Mouse (Mus musculus) MEL (cell line): Measurements from ENCODE around the gene Samd7. TPM values are rescaled to one million over a fixed set of nuclear protein-coding genes. Genes with fewer than 3 reads are reported as not detected.

Experiments used
- DNase-seq: peaks from one replicate; pipeline ENCODE4 v3.0.0; 2011; ENCODE audit warnings: low read depth, low spot score
- H3K27ac ChIP-seq: 2 replicates; pipeline ENCODE4 v1.5.1; 2012; ENCODE audit warnings: low read depth, mild to moderate bottlenecking, control low read depth, low read length, moderate library complexity; ENCODE audit not compliant: control insufficient read depth
- H3K27me3 ChIP-seq, 2 experiments: fragments of 150-350 bp in 1 of 2; sonication (generic) in 1 of 2; 2 replicates each; pipeline ENCODE4 v1.6.1; 2012; ENCODE audit warnings: low read length in 2 of 2, mild to moderate bottlenecking in 2 of 2, improper control_type of control experiment in 1 of 2, moderate library complexity in 1 of 2; ENCODE audit not compliant: insufficient read depth in 2 of 2, control insufficient read depth in 1 of 2
- H3K36me3 ChIP-seq, 2 experiments: 2 replicates each; pipeline ENCODE4 v1.6.1; 2012 to 2014; ENCODE audit warnings: low read length in 2 of 2, improper control_type of control experiment in 1 of 2, inconsistent platforms in 1 of 2, mild to moderate bottlenecking in 1 of 2; ENCODE audit not compliant: insufficient read depth in 2 of 2, control insufficient read depth in 1 of 2
- H3K4me1 ChIP-seq, 2 experiments: fragments of 150-350 bp in 1 of 2; sonication (generic) in 1 of 2; 2 replicates each; pipeline ENCODE4 v1.6.1; 2012; ENCODE audit warnings: low read length in 2 of 2, improper control_type of control experiment in 1 of 2, mild to moderate bottlenecking in 1 of 2; ENCODE audit not compliant: insufficient read depth in 2 of 2, control insufficient read depth in 1 of 2
- H3K4me3 ChIP-seq, 2 experiments: fragments of 150-350 bp in 1 of 2; sonication (generic) in 1 of 2; 2 replicates each; pipeline ENCODE4 v1.5.1; 2012; ENCODE audit warnings: low read depth in 2 of 2, low read length in 2 of 2, mild to moderate bottlenecking in 2 of 2, moderate library complexity in 2 of 2, control low read depth in 1 of 2, improper control_type of control experiment in 1 of 2; ENCODE audit not compliant: control insufficient read depth in 1 of 2, insufficient read depth in 1 of 2
- H3K79me2 ChIP-seq: 2 replicates; pipeline ENCODE4 v1.6.1; 2012; ENCODE audit warnings: mild to moderate bottlenecking, low read length, moderate library complexity; ENCODE audit not compliant: control insufficient read depth, poor library complexity, insufficient read depth
- H3K9ac ChIP-seq: 2 replicates; pipeline ENCODE4 v1.6.1; 2012; ENCODE audit warnings: low read depth, mild to moderate bottlenecking, control low read depth, low read length, moderate library complexity; ENCODE audit not compliant: control insufficient read depth, poor library complexity, severe bottlenecking
- H3K9me3 ChIP-seq: fragments of 150-350 bp; sonication (generic); replicated peaks from 2 replicates; pipeline ENCODE4 v1.6.1; 2012; ENCODE audit warnings: mild to moderate bottlenecking, low read length, improper control_type of control experiment, moderate library complexity; ENCODE audit not compliant: insufficient read depth
- CHD1 ChIP-seq: IDR thresholded peaks from 2 replicates; pipeline ENCODE4 v1.6.1; 2012; ENCODE audit warnings: low read depth, mild to moderate bottlenecking, inconsistent platforms, low read length, improper control_type of control experiment
- CTCF ChIP-seq, 3 experiments: IDR thresholded peaks in 2 of 3; conservative IDR thresholded peaks in 1 of 3; 2 replicates each; pipeline ENCODE4 v1.5.1; 2011 to 2012; ENCODE audit warnings: low read length in 3 of 3, low read depth in 2 of 3, mild to moderate bottlenecking in 2 of 3, improper control_type of control experiment in 1 of 3, inconsistent platforms in 1 of 3, mixed read lengths in 1 of 3, moderate library complexity in 1 of 3; ENCODE audit not compliant: control insufficient read depth in 1 of 3, insufficient read depth in 1 of 3, poor library complexity in 1 of 3, severe bottlenecking in 1 of 3
- ELF1 ChIP-seq: IDR thresholded peaks from 2 replicates; pipeline ENCODE4 v1.6.1; 2014; ENCODE audit warnings: low read depth, mild to moderate bottlenecking, inconsistent platforms, low read length, improper control_type of control experiment, moderate library complexity
- GABPA ChIP-seq: IDR thresholded peaks from 2 replicates; pipeline ENCODE4 v1.6.1; 2012; ENCODE audit warnings: low read depth, mild to moderate bottlenecking, inconsistent platforms, low read length, improper control_type of control experiment, moderate library complexity
- JUND ChIP-seq: IDR thresholded peaks from 2 replicates; pipeline ENCODE4 v1.6.1; 2011; ENCODE audit warnings: low read depth, mild to moderate bottlenecking, improper control_type of control experiment, low read length
- MAZ ChIP-seq: IDR thresholded peaks from 2 replicates; pipeline ENCODE4 v1.6.1; 2012; ENCODE audit warnings: low read depth, mild to moderate bottlenecking, inconsistent platforms, low read length, improper control_type of control experiment
- MEF2A ChIP-seq: IDR thresholded peaks from 2 replicates; pipeline ENCODE4 v1.6.1; 2014; ENCODE audit warnings: low read depth, mild to moderate bottlenecking, inconsistent platforms, low read length, improper control_type of control experiment; ENCODE audit not compliant: poor library complexity, insufficient replicate concordance, severe bottlenecking; ENCODE audit errors: extremely low read depth
- MXI1 ChIP-seq: IDR thresholded peaks from 2 replicates; pipeline ENCODE4 v1.6.1; 2011; ENCODE audit warnings: mild to moderate bottlenecking, low read depth, low read length, improper control_type of control experiment
- MYB ChIP-seq: IDR thresholded peaks from 2 replicates; pipeline ENCODE4 v1.6.1; 2011; ENCODE audit warnings: mild to moderate bottlenecking, low read depth, low read length, improper control_type of control experiment
- RAD21 ChIP-seq: IDR thresholded peaks from 2 replicates; pipeline ENCODE4 v1.6.1; 2011; ENCODE audit warnings: mild to moderate bottlenecking, low read depth, low read length, improper control_type of control experiment
- SIN3A ChIP-seq: IDR thresholded peaks from 2 replicates; pipeline ENCODE4 v1.6.1; 2012; ENCODE audit warnings: low read length, improper control_type of control experiment, inconsistent platforms
- SMC3 ChIP-seq: IDR thresholded peaks from 2 replicates; pipeline ENCODE4 v1.6.1; 2011; ENCODE audit warnings: low read depth, low read length, improper control_type of control experiment
- TAL1 ChIP-seq: IDR thresholded peaks from 2 replicates; pipeline ENCODE4 v1.6.1; 2012; ENCODE audit warnings: mild to moderate bottlenecking, inconsistent platforms, low read length, moderate library complexity, mixed read lengths
- TBP ChIP-seq: IDR thresholded peaks from 2 replicates; pipeline ENCODE4 v1.8.0; 2011; ENCODE audit warnings: low read depth, low read length, improper control_type of control experiment
- USF2 ChIP-seq, 2 experiments: IDR thresholded peaks; 2 replicates each; pipeline ENCODE4 v1.6.1; 2011 to 2012; ENCODE audit warnings: improper control_type of control experiment in 2 of 2, low read length in 2 of 2, borderline replicate concordance in 1 of 2, inconsistent platforms in 1 of 2, low read depth in 1 of 2, mild to moderate bottlenecking in 1 of 2; ENCODE audit not compliant: insufficient read depth in 1 of 2
- ZNF384 ChIP-seq: IDR thresholded peaks from 2 replicates; pipeline ENCODE4 v1.6.1; 2012; ENCODE audit warnings: low read depth, mild to moderate bottlenecking, inconsistent platforms, low read length, improper control_type of control experiment
- polyA plus RNA-seq, 2 experiments: library from polyadenylated mRNA; stranded (reverse) in 1 of 2; unstranded in 1 of 2; fragments of >175 nt in 1 of 2; fragments of >200 nt in 1 of 2; gene quantifications; 2 replicates each; pipeline versions ENCODE4 v1.2.1 to v1.2.4; 2012; ENCODE audit warnings: low replicate concordance in 2 of 2, low read depth in 1 of 2; ENCODE audit not compliant: insufficient read length in 2 of 2, insufficient read depth in 1 of 2, missing spikeins in 1 of 2
- total RNA-seq: library from RNA; depleted of rRNA; stranded (reverse); fragments of 300-350 nt; gene quantifications from 2 replicates; pipeline ENCODE4 v1.2.3, GENCODE M21; 2012

Samd7 gene
- total and polyA plus RNA-seq, 3 experiments = not detected

GRCm38 (mm10) chr3:30722461-30722860, 23.6 kb upstream of the Samd7 start:
- no peak for DNase-seq
- no peaks in the 10 kb centered on the region for H3K9me3 ChIP-seq
- TF ChIP-seq CTCF (IDR thresholded peaks at IDR 0.05 in 2 of 3, conservative IDR thresholded peaks at IDR 0.05 in 1 of 3; ENCODE audit: control insufficient read depth in 1 of 3, insufficient read depth in 1 of 3, low read depth in 2 of 3, low read length in 3 of 3, poor library complexity in 1 of 3, severe bottlenecking in 1 of 3) (peak in 2 of 3 experiments; percentile 9 to 18; a peak in 1 of 6 replicates), ELF1 (no peak), SMC3 (no peak), CHD1 (no peak), JUND (no peak), RAD21 (peak; percentile 21)
- TF ChIP-seq, all 39 proteins: peak for 2
- no peak overlapping the region for H3K4me3 ChIP-seq
- no peaks in the 10 kb centered on the region for H3K79me2 ChIP-seq
- no peak overlapping the region for H3K9ac ChIP-seq
- H3K27me3 ChIP-seq = no peaks in the 10 kb centered on the region
- H3K36me3 ChIP-seq = peaks cover 0 to 5% of the 10 kb centered on the region in 2 experiments; a peak in 2 of 4 replicates
- H3K27ac ChIP-seq = no peak overlapping the region
- H3K4me1 ChIP-seq = peaks cover 9 to 13% of the 10 kb centered on the region in 2 experiments

GRCm38 (mm10) chr3:30723179-30723578, 22.9 kb upstream of the Samd7 start:
- no peaks in the 10 kb centered on the region for H3K79me2 ChIP-seq
- DNase-seq = no peak
- no peaks in the 10 kb centered on the region for H3K9me3 ChIP-seq
- H3K4me3 ChIP-seq = no peak overlapping the region
- H3K9ac ChIP-seq = no peak overlapping the region
- H3K27ac ChIP-seq = no peak overlapping the region
- peaks cover 0 to 2% of the 10 kb centered on the region in 2 experiments; a peak in 2 of 4 replicates for H3K36me3 ChIP-seq
- no peaks in the 10 kb centered on the region for H3K27me3 ChIP-seq
- TF ChIP-seq ZNF384 (no peak), USF2 (IDR thresholded peaks at IDR 0.05; ENCODE audit: borderline replicate concordance in 1 of 2, insufficient read depth in 1 of 2, low read depth in 1 of 2, low read length in 2 of 2) (no peak), GABPA (no peak), JUND (no peak), TBP (no peak), MEF2A (no peak), MYB (no peak), TAL1 (no peak), SIN3A (no peak), MAZ (no peak), MXI1 (no peak)
- H3K4me1 ChIP-seq = peaks cover 5 to 7% of the 10 kb centered on the region in 2 experiments
